Mouse (Mus musculus): ENCODE results near the gene A730071L15Rik.
A peak's percentile ranks its signal among the peaks of the same experiment; 100 is the strongest.

Gene A730071L15Rik

DNA sequence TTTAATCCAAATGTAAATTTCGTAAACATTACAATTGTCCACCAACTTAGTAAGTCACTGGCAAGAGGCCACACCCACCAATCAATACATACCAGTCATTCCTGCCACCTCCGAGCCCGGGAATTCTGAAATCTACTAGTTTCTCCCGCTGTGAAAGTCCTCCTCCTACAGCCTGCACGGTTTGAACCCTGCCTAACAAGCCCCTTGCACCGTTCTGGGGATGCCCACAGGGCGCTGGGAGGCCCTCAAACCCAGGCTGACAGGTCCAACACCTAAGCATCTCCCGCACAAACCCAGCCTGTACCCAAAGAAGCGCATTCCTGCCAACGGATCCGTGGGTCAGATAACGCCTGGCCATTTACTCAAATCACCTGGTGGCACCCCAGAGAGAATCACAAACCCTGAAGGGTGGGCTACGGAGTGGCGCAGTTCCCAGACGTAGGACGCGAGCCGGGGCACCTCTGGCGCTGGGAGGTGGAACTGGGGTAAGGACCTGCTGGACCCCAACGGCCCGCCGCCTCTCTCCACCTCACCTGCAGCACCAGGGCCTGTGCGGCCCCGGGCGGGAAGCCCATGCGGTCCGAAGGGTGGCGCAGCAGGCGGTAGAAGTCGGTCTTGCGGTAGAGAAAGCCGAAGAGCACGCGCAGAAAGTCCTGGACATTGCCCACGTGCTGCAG is at the start of gene A730071L15Rik:
A730071L15Rik (plus strand) TSS at position 620 of the 677 bp plus-strand sequence.
- no peak for DNase-seq (ENCODE audit: low spot score in 2 of 2)

GRCm38 (mm10) chr11:6152864-6153263 is 47.0 kb upstream of the A730071L15Rik start:
- DNase-seq (ENCODE audit: low spot score in 2 of 2): no peak

- DNase-seq (ENCODE audit: low spot score in 2 of 2): peak; percentile 65
These were observed 45.6 kb upstream of the A730071L15Rik start for GRCm38 (mm10) chr11:6154211-6154701.

DNA sequence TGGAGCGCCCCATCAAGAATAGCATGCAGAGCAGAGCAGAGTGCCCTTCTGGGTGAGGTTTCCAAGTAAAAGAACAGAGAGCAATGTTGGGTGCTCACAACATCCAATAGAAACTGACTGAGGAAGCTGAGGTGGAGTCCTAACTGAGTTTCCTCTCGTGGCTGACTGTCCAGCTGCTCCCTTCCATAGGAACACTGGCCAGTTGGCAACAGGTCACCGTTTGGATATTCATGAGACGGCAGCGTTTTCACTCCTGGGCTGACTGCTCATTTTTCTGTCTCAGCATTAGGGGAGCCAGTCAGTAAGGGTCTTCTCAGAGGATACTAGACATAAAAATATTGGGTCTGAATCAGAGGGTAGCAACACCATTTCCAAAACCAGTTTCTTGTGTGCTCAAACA is 43.2 kb upstream of the A730071L15Rik start:
- no peak for DNase-seq (ENCODE audit: low spot score in 2 of 2)

- no peak for DNase-seq (ENCODE audit: low spot score in 2 of 2)
These were observed 42.7 kb upstream of the A730071L15Rik start for GRCm38 (mm10) chr11:6157119-6157518.

DNA sequence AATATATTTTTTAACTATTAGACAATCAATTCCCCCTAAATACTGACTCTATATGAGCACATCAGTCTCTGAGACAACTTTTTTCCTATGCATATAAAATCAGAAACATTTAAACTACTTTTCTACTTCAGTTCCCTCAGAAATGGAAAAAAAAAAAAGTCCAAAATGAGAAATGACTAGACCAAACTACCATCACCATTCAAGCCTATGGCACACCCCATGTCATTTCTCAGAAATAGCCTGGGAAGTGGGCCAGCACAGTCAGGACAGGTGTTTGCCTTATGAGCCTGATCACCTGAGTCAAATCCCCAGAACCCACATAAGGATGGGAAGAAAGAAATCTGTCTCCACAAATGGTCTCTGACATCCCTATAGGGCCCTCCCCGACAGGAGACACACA is 41.3 kb upstream of the A730071L15Rik start:
- DNase-seq (ENCODE audit: low spot score in 2 of 2): no peak

GRCm38 (mm10) chr11:6159704-6160275 is 40.0 kb upstream of the A730071L15Rik start:
- no peak for DNase-seq (ENCODE audit: low spot score in 2 of 2)

DNA sequence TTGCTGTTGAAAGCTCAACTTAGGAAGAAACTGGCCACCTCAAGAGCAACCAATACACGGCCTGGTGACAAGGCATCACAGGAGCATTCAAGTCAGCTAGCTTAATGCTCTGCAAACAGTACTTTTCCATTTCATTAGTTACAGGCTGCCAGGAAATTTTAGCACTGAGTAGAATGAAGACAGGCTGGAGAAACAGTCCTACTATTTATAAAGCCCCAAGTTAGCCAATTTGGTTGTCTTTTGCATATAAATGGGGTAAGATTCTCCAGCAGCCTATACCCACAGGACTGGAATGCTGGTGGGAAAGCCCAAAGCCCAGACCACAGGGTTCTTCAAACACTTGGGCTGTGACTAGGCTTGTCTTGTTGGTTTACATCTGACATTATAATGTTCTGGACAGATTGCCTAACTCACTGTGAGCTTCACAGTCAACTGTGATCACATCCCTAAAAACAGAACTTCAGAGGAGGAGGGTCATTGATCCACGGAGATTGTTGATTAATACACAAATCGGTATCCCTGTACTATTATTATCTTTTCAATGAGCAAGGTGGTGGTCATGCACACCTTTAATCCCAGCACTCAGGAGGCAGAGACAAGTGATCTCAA is 39.1 kb upstream of the A730071L15Rik start:
- no peak for DNase-seq (ENCODE audit: low spot score in 2 of 2)

- DNase-seq (ENCODE audit: low spot score in 2 of 2): no peak
These were observed 38.3 kb upstream of the A730071L15Rik start for GRCm38 (mm10) chr11:6161549-6161948.

GRCm38 (mm10) chr11:6163062-6163461 is 36.8 kb upstream of the A730071L15Rik start:
- no peak for DNase-seq (ENCODE audit: low spot score in 2 of 2)

DNA sequence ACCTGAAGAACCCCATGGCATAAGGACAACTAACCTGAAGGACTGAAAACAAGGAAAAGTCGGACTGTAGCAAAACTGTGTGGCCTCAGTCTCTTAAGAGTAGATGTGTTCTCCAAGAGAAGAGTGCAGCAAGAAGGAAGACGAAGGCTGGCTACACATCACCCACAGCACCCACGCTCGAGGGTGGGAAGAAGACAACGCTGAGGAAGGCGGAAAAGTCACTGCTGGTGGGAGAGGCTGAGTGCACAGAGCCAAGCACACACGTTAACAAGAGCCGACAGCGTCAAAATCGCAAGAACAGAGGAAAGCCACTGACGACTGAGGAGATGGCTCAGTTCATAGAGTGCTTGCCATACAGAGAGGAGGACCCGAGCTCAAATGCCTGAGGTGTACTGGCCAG is 36.1 kb upstream of the A730071L15Rik start:
- peak; percentile 58 to 63 for DNase-seq (ENCODE audit: low spot score in 2 of 2)

GRCm38 (mm10) chr11:6164781-6165180 is 35.0 kb upstream of the A730071L15Rik start:
- DNase-seq (ENCODE audit: low spot score in 2 of 2): no peak

- DNase-seq (ENCODE audit: low spot score in 2 of 2): no peak
These were observed 34.3 kb upstream of the A730071L15Rik start for GRCm38 (mm10) chr11:6165391-6166081.

DNA sequence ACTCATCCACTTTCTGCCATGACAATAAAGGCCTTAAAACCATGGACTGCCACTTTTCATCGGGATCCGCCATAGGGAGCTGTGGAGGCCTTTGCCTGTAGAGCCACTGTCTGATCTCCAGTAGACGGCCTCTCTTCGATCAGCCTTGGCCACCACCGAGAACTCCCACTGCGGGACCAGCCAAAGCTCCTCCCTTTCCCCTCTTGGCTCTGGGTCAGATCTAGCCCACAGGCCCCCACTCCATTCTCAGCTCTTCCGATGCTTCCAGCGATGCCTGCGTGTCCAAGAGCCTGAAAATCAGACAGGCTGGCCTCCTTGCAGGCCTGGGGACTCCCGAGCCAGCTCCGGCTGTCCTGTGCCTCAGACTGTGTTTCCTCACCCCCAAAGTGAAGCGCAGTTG is 33.5 kb upstream of the A730071L15Rik start:
- no peak for DNase-seq (ENCODE audit: low spot score in 2 of 2)

DNA sequence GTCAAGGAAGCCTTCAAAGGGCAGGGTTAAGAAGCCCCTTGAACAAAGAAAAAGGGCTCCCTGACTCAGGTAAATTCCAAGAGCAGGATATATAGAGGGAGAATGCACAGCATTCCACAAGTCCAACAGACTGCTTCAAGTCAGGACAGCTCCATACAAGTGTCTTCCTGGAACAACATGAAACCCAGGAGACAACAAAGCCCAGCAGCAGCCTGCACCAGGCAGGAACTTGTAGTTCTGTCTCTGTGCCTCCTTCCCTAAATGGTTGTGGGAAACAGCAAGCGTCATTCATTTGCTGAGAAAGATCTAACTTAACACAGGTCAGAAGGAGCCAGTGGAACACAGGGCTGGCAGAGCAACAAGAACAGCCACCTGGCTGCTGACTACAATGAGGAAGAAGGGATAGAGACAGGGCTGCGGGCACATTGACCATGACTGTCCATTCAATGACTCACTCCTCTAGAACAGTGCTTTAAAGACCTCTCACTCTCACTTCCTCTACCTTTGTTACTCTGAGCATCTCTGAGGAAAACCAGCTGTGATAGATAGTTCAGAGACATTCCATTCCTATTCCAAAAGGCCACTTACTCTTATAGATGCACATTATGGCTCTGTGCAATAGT is 30.7 kb upstream of the A730071L15Rik start:
- no peak for DNase-seq (ENCODE audit: low spot score in 2 of 2)

- peak in 1 of 2 experiments; percentile 59 for DNase-seq (ENCODE audit: low spot score in 2 of 2)
These were observed 25.1 kb upstream of the A730071L15Rik start for GRCm38 (mm10) chr11:6174719-6175118.

GRCm38 (mm10) chr11:6175506-6175905 is 24.3 kb upstream of the A730071L15Rik start:
- no peak for DNase-seq (ENCODE audit: low spot score in 2 of 2)

DNA sequence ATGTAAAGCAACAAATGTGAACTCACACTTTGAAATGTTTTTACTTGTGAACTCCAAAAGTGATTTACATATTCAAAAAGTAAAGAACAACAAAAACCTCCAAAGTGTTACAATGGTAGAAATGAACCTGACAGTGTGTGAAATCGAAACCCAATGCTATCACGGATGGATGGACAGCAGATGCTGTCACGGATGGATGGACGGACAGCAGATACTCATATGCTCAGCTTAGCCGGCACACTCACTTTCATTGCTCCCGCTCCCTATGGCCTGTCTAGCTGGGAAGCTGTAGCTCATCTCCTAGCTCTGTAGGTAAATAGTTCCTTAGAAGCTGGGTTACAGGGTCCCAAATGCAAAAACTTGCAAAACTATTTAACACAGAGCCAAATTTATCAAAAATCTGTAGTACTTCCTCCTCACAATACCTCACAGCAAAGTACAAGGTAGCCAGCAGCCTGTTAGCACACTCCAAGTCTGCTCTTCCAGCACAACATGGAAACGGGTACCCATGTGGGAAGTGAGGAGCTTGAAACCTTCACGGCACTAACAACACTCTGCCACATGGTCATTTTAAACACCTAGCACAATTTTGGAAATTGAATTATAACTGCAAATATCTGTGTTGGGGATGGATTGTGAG is 21.9 kb upstream of the A730071L15Rik start:
- no peak for DNase-seq (ENCODE audit: low spot score in 2 of 2)

DNA sequence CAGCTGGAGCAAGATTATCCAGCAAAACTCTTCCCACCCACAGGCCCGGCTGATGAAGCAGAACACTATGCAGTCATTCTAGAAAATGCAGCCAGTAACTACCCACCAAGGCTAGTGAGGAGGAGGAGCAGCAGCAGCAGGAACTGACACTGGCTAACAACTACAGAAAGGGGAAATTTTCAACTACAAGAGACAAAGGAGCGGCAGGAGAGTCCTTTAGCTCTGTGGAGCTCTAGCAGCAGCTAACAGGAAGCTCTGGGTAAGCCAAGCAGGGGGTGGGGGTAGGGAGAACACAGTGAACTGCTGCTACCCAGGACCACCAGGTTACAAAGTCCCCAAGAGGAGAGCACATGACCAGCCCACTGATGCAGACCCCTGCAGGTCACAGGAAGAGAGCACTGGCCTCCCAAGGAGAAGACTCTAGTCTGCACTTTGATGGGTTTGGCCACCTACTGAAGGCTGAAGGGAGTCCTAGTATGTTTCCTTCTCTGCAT is 21.1 kb upstream of the A730071L15Rik start:
- DNase-seq (ENCODE audit: low spot score in 2 of 2): peak; percentile 61 to 69

- peak; percentile 43 to 55 for DNase-seq (ENCODE audit: low spot score in 2 of 2)
These were observed 20.6 kb upstream of the A730071L15Rik start for GRCm38 (mm10) chr11:6179194-6179593.

- no peak for DNase-seq (ENCODE audit: low spot score in 2 of 2)
These were observed 18.9 kb upstream of the A730071L15Rik start for GRCm38 (mm10) chr11:6180811-6181399.
